In the genomic region with DNA sequence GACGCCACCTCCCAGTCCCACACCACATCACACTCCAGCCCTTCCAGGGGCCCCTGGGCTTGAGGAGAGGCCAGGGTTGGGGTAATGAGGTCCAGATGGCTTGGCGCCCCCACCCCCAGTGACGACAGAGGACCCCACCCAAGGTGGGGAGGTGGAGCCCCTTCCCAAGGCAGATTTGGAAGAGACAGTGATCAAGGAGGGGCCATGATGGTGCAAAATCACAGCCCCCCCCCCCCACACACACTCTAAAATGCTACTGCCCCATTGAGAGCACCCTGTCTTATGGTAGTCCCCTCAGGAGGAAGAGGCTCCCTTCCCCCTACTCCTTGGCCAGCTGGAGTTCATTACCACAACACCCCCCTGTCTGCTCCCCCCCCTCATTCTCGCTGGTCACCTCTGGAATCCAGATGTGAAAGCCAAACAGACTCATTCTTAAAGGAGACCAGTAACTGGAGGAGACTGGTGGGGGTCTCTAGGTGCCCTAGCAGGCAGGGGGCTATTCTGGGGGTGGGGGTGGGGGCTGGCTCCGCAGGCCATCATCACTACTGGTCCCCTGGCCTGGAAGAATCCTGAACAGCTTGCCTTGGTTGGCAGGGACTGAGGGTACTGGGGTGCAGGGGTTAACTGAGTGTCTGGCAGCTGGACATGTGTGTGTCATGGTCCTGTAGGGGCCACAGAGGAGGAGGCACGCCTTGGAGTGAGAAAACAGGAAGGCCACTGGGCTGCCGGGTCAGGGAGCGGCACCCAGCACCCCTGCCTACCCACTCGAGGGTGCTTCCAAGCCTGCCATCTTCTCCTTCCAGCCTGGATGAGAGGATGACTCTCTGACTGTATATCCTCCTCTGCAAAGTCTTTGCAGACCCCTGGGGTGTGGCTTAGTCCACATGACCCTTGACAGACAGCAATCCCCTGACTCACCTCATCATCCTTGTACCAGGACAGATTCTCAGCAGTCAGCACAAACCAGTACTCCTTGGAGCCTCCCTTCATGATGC, we compare ENCODE assay signal across 9 mouse cellular contexts. TPM values are rescaled to one million over a fixed set of nuclear protein-coding genes. Genes with fewer than 3 reads are reported as not detected.
DNase-seq lines count a peak whose midpoint lies in the region; ATAC-seq and TF ChIP-seq lines count a peak whose summit lies in the region.
"Had no signal": no experiment of that assay in that cellular context is flagged by ENCODE, and none has a peak within 500 bp of the region (broad histone marks: within the 10 kb centered on the region; RNA-seq: fewer than 3 reads in every experiment).

No protein-coding gene starts in this region.

- no peaks in the 10 kb centered on the region for H3K36me3 ChIP-seq in kidney, embryonic 14.5 days (ENCODE audit: control insufficient read depth, insufficient read depth, low read length)
- H3K36me3 ChIP-seq in limb, embryonic 14.5 days (ENCODE audit: control insufficient read depth, insufficient read depth, low read length), result peaks cover 31% of the 10 kb centered on the region
- no peaks in the 10 kb centered on the region for H3K36me3 ChIP-seq in liver, embryonic 11.5 days (ENCODE audit: control insufficient read depth, insufficient read depth, low read length)

- no peak overlapping the region; the same call in 1 of the 2 replicates for H3K9ac ChIP-seq in kidney, embryonic 14.5 days (ENCODE audit: low read depth, low read length)
- H3K9ac ChIP-seq in limb, embryonic 14.5 days (ENCODE audit: low read depth, low read length, severe bottlenecking), result peak overlapping the region; percentile 95; the same call in 1 of the 2 replicates
- no peak overlapping the region for H3K9ac ChIP-seq in liver, embryonic 11.5 days (ENCODE audit: low read depth, low read length)

- 22% methylated on average over 9 of the region's 9 CpGs for WGBS in kidney, embryonic 14.5 days
- WGBS in limb, embryonic 14.5 days, result 11% methylated on average over 9 of the region's 9 CpGs
- 30% methylated on average over 9 of the region's 9 CpGs for WGBS in liver, embryonic 11.5 days

- peak overlapping the region; percentile 96 for H3K27ac ChIP-seq in kidney, embryonic 14.5 days (ENCODE audit: low read depth, low read length)
- peak overlapping the region; percentile 100 for H3K27ac ChIP-seq in limb, embryonic 14.5 days (replicated peaks; ENCODE audit: low read depth, low read length)
- no peak overlapping the region for H3K27ac ChIP-seq in liver, embryonic 11.5 days (ENCODE audit: low read depth, low read length)

- peak overlapping the region; percentile 9; the same call in 1 of the 2 replicates for H3K4me3 ChIP-seq in kidney, embryonic 14.5 days (ENCODE audit: low read length)
- H3K4me3 ChIP-seq in limb, embryonic 14.5 days (replicated peaks; ENCODE audit: low read length), result peak overlapping the region; percentile 56
- H3K4me3 ChIP-seq in liver, embryonic 11.5 days (ENCODE audit: low read depth, low read length), result no peak overlapping the region
- H3K4me3 ChIP-seq: megakaryocyte, embryonic 14.5 days had no signal

- TF ChIP-seq POLR2A in limb, embryonic 14.5 days (IDR thresholded peaks at IDR 0.05; ENCODE audit: borderline replicate concordance, extremely low read depth, insufficient read depth, insufficient read length), result peak; percentile 35; the same call in 1 of the 2 replicates

- H3K27me3 ChIP-seq in kidney, embryonic 14.5 days (ENCODE audit: control insufficient read depth, insufficient read depth, low read length), result no peaks in the 10 kb centered on the region; the same call in 1 of the 2 replicates
- no peaks in the 10 kb centered on the region for H3K27me3 ChIP-seq in limb, embryonic 14.5 days (ENCODE audit: control insufficient read depth, insufficient read depth, low read length)
- H3K27me3 ChIP-seq in liver, embryonic 11.5 days (replicated peaks; ENCODE audit: control insufficient read depth, insufficient read depth, low read length), result peaks cover 42% of the 10 kb centered on the region

- peaks cover 45% of the 10 kb centered on the region for H3K4me1 ChIP-seq in kidney, embryonic 14.5 days (ENCODE audit: control insufficient read depth, insufficient read depth, low read length)
- H3K4me1 ChIP-seq in limb, embryonic 14.5 days (ENCODE audit: control insufficient read depth, insufficient read depth, low read length), result peaks cover 53% of the 10 kb centered on the region
- H3K4me1 ChIP-seq in liver, embryonic 11.5 days (replicated peaks; ENCODE audit: control insufficient read depth, insufficient read depth, low read length), result peaks cover 26% of the 10 kb centered on the region

- peak overlapping the region; percentile 27; the same call in 1 of the 2 replicates for H3K4me2 ChIP-seq in kidney, embryonic 14.5 days (replicated peaks; ENCODE audit: low read depth, low read length)
- H3K4me2 ChIP-seq in limb, embryonic 14.5 days (replicated peaks; ENCODE audit: low read depth, low read length, severe bottlenecking), result peak overlapping the region; percentile 95
- no peak overlapping the region for H3K4me2 ChIP-seq in liver, embryonic 11.5 days

- intact Hi-C loops in left cerebral cortex, postnatal 14 days (cut with DNase I), result no loop called here

- no peak for ATAC-seq in kidney, embryonic 14.5 days (ENCODE audit: low FRiP score, low TSS enrichment)
- ATAC-seq in limb, embryonic 14.5 days (ENCODE audit: low FRiP score, low read depth), result peak; percentile 54
- ATAC-seq in liver, embryonic 11.5 days (replicated peaks; ENCODE audit: low FRiP score), result no peak

- no peak for DNase-seq in kidney, adult 8-10 months
- DNase-seq in embryo, embryonic 10.5 days (ENCODE audit: low spot score), result peak; percentile 83
- peak; percentile 49 to 63 for DNase-seq in heart, adult 9 months (ENCODE audit: low spot score in 2 of 2)
- DNase-seq in limb, embryonic 14.5 days (ENCODE audit: low spot score), result peak; percentile 88
- no peak for DNase-seq in left cerebral cortex, postnatal 14 days (ENCODE audit: low spot score in 2 of 2)
- no peak for DNase-seq in adrenal gland, adult 2 months
- no peak for DNase-seq in liver, embryonic 11.5 days (ENCODE audit: low spot score)

- H3K9me3 ChIP-seq in kidney, embryonic 14.5 days (ENCODE audit: control insufficient read depth, low read length), result no peaks in the 10 kb centered on the region
- H3K9me3 ChIP-seq in limb, embryonic 14.5 days (ENCODE audit: control insufficient read depth, low read length), result no peaks in the 10 kb centered on the region
- H3K9me3 ChIP-seq in liver, embryonic 11.5 days (ENCODE audit: control insufficient read depth, low read length), result no peaks in the 10 kb centered on the region
- H3K9me3 ChIP-seq: megakaryocyte, embryonic 14.5 days had no signal

RNA-seq across cellular contexts. Expression of gene Swi5, which starts 32.0 kb away (rescaled TPM):
- polyA plus RNA-seq in kidney, embryonic 14.5 days (2014; fragmentation: Nextera tagmentation; extraction: Ambion mirVana), result 142 and 529 TPM in 2 replicates
- 272 and 324 TPM in 2 replicates for polyA plus RNA-seq in limb, embryonic 14.5 days (2012; rRNA removed)
- 221 and 244 TPM in 2 replicates for polyA plus RNA-seq in limb, embryonic 14.5 days (2014; fragmentation: Nextera tagmentation; extraction: Ambion mirVana)
- total RNA-seq in left cerebral cortex, postnatal 14 days (2021), result 100 to 1,000 TPM; 204 to 219 TPM
- 100 to 1,000 TPM; 324 to 358 TPM for total RNA-seq in adrenal gland, adult 2 months (2021)
- polyA plus RNA-seq in adrenal gland, adult 2 months (2012; rRNA removed), result 317 and 318 TPM in 2 replicates
- 369 and 385 TPM in 2 replicates for polyA plus RNA-seq in liver, embryonic 11.5 days (2014; fragmentation: Nextera tagmentation; extraction: Ambion mirVana)

RNA-seq across cellular contexts. Expression of gene Ciz1, which starts 32.2 kb away (rescaled TPM):
- 36.2 and 50.3 TPM in 2 replicates for polyA plus RNA-seq in kidney, embryonic 14.5 days (2014; fragmentation: Nextera tagmentation; extraction: Ambion mirVana)
- 196 and 266 TPM in 2 replicates for polyA plus RNA-seq in limb, embryonic 14.5 days (2012; rRNA removed)
- 39.5 and 46.5 TPM in 2 replicates for polyA plus RNA-seq in limb, embryonic 14.5 days (2014; fragmentation: Nextera tagmentation; extraction: Ambion mirVana)
- total RNA-seq in left cerebral cortex, postnatal 14 days (2021), result 10 to 100 TPM; 69.5 to 79.0 TPM
- 10 to 100 TPM; 54.0 to 94.0 TPM for total RNA-seq in adrenal gland, adult 2 months (2021)
- polyA plus RNA-seq in adrenal gland, adult 2 months (2012; rRNA removed), result 290 and 303 TPM in 2 replicates
- 45.5 and 45.8 TPM in 2 replicates for polyA plus RNA-seq in liver, embryonic 11.5 days (2014; fragmentation: Nextera tagmentation; extraction: Ambion mirVana)

RNA-seq across cellular contexts. Expression of gene Golga2, which starts 32.7 kb away (rescaled TPM):
- 12.4 and 21.3 TPM in 2 replicates for polyA plus RNA-seq in kidney, embryonic 14.5 days (2014; fragmentation: Nextera tagmentation; extraction: Ambion mirVana)
- 56.4 and 63.1 TPM in 2 replicates for polyA plus RNA-seq in limb, embryonic 14.5 days (2012; rRNA removed)
- polyA plus RNA-seq in limb, embryonic 14.5 days (2014; fragmentation: Nextera tagmentation; extraction: Ambion mirVana), result 32.4 and 33.3 TPM in 2 replicates
- total RNA-seq in left cerebral cortex, postnatal 14 days (2021), result 10 to 100 TPM; 78.9 to 83.9 TPM
- 10 to 100 TPM; 81.1 to 82.9 TPM for total RNA-seq in adrenal gland, adult 2 months (2021)
- polyA plus RNA-seq in adrenal gland, adult 2 months (2012; rRNA removed), result 25.8 and 31.5 TPM in 2 replicates
- 18.8 and 19.7 TPM in 2 replicates for polyA plus RNA-seq in liver, embryonic 11.5 days (2014; fragmentation: Nextera tagmentation; extraction: Ambion mirVana)

RNA-seq across cellular contexts. Expression of gene Dnm1, which starts 33.3 kb away (rescaled TPM):
- 8.4 and 11.5 TPM in 2 replicates for polyA plus RNA-seq in kidney, embryonic 14.5 days (2014; fragmentation: Nextera tagmentation; extraction: Ambion mirVana)
- 318 and 459 TPM in 2 replicates for polyA plus RNA-seq in limb, embryonic 14.5 days (2012; rRNA removed)
- polyA plus RNA-seq in limb, embryonic 14.5 days (2014; fragmentation: Nextera tagmentation; extraction: Ambion mirVana), result 46.0 and 60.1 TPM in 2 replicates
- total RNA-seq in left cerebral cortex, postnatal 14 days (2021), result 1,000 to 10,000 TPM; 1,093 to 1,153 TPM
- 10 to 100 TPM; 15.8 to 22.5 TPM for total RNA-seq in adrenal gland, adult 2 months (2021)
- polyA plus RNA-seq in adrenal gland, adult 2 months (2012; rRNA removed), result 114 and 144 TPM in 2 replicates
- 9.3 and 10.0 TPM in 2 replicates for polyA plus RNA-seq in liver, embryonic 11.5 days (2014; fragmentation: Nextera tagmentation; extraction: Ambion mirVana)

RNA-seq across cellular contexts. Expression of gene Uck1, which starts 59.9 kb away (rescaled TPM):
- 64.1 and 64.3 TPM in 2 replicates for polyA plus RNA-seq in kidney, embryonic 14.5 days (2014; fragmentation: Nextera tagmentation; extraction: Ambion mirVana)
- 64.8 and 69.4 TPM in 2 replicates for polyA plus RNA-seq in limb, embryonic 14.5 days (2012; rRNA removed)
- 59.9 and 67.8 TPM in 2 replicates for polyA plus RNA-seq in limb, embryonic 14.5 days (2014; fragmentation: Nextera tagmentation; extraction: Ambion mirVana)
- total RNA-seq in left cerebral cortex, postnatal 14 days (2021), result 10 to 100 TPM; 57.5 to 64.7 TPM
- total RNA-seq in adrenal gland, adult 2 months (2021), result 100 to 1,000 TPM; 116 to 148 TPM
- polyA plus RNA-seq in adrenal gland, adult 2 months (2012; rRNA removed), result 202 and 249 TPM in 2 replicates
- polyA plus RNA-seq in liver, embryonic 11.5 days (2014; fragmentation: Nextera tagmentation; extraction: Ambion mirVana), result 57.3 and 59.5 TPM in 2 replicates

Comparison
In these comparisons a context has a peak if more than half of its experiments do, and no peak if none do; other contexts are left out.
1. DNase-seq: peak in embryo, embryonic 10.5 days (single experiment), heart, adult 9 months (2 of 2) and limb, embryonic 14.5 days (single experiment); none in kidney, adult 8-10 months (0 of 2), left cerebral cortex, postnatal 14 days (0 of 2), adrenal gland, adult 2 months (single experiment) and liver, embryonic 11.5 days (single experiment).